Mouse (Mus musculus) adrenal gland, adult 8-10 months (tissue): ENCODE data around the gene Cflar. TPM values are rescaled to one million over a fixed set of nuclear protein-coding genes. Genes with fewer than 3 reads are reported as not detected.
"Not testable (repeated sequence)": the region's sequence is repeated elsewhere in the genome, so short reads cannot be mapped to it uniquely, and the experiment has no call there.

Experiments used
- DNase-seq: peaks from one replicate; pipeline ENCODE4 v3.0.0; 2022
- total RNA-seq, 4 experiments: library from RNA; stranded (reverse); gene quantifications; 2 replicates each; pipeline ENCODE4 v1.2.4; 2022

The Cflar gene
- total RNA-seq, 4 experiments from 2014 or later, result 108 to 144 (median 125) TPM

DNA sequence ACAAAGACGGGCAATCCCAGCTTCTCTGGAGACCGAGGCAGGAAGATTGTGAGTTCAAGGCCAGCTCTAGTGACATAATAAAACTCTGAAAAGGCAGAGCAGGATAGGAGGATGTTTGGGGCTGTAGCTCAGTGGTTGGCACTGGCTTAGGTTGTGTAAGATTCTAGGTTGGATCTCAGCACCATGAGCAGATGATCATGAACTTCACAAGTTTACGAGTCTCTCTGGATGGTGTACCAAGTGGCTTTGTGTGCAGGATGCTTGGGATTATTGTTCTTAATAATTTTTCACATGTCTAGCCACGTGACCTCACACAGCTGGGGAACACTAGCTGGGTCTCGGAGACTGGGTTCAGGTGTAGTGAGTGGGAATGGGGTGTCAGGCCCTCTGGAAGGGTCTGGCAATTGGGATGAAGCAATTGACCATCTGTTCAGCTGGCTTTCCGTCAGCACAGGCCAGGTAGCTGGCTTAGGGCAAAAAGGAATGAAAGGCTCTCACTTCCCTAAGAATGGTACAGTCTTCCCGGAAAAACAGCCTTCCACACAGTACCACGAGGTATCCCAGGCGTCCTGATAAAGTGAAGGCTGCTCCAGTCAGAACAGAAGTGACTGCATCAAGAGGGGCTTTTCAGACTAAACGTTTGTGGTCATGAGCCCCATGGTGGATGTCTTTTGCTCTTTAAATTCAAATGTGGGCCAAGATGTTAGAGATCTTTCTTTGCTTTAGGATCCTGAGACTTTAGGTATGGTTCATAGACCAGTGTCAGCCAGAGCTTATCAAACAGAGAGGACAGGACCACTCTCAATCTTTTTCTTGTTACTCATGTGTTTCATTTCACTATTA, 16.7 kb downstream of the Cflar start:
- DNase-seq, result no peak

- DNase-seq, result no peak
Measured at GRCm38 (mm10) chr1:58728590-58728868, 17.2 kb downstream of the Cflar start.

DNA sequence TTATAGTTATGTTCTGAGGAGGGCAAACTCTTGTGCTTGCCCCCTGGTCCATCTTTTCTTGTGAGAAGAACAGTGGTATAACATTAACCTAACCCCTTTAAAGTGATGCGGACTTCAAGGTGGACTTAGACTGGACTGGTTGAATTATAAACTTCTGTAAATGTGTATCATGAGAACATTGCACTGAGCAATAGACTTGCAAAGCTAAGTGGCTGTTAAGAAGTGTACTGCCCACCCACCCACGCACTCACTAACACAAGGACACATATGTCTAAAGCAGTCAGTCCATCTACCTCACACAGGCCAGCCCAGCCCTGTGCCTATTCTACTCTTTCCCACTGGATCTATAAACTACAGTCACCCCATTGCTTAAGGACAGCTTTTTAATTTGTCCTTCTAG, 22.3 kb downstream of the Cflar start:
- DNase-seq, result no peak

- no peak for DNase-seq
Measured at GRCm38 (mm10) chr1:58734043-58734920, 23.0 kb downstream of the Cflar start.

DNA sequence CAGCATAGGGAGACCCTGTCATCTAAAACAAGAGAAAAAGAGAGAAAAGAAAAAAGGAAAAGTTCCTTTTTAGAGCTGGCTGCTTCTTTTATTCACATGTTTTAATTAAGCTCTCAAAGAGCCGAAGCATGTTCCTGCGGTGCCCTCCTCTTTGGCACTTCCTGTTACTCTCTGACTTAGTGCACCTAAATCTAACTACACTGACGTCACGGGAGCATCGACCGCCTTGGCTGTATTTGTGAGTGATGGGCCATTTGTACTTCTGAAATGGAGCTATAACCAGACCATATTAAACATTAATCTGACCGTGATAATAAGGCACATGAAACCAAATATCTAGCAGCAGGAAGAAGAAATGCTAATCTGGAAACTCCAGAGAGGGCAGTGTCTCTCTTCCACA, 24.7 kb downstream of the Cflar start:
- no peak for DNase-seq

GRCm38 (mm10) chr1:58736968-58737367, 25.7 kb downstream of the Cflar start:
- DNase-seq, result no peak

DNA sequence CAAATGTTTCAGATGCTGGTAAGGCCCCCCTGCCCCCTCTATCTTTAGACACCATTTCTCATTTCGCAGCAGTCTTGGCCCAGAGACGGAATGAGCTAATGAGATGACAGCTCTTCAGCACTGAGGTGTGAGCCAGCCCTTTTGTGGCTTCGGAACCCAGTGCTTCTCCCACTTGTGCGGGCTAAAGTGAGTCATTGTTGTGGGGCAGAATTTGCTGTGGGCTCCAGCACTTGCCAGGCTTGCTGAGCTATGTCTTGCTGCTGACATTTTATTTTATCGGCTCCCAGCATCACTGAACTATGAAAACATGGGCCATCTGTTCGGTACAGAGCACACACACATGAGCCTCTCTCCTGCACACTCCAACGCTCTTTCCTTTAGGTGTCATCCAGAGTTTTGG, 28.2 kb downstream of the Cflar start:
- no peak for DNase-seq

GRCm38 (mm10) chr1:58742571-58743021, 31.3 kb downstream of the Cflar start:
- DNase-seq, result no peak

- DNase-seq, result no peak
Measured at GRCm38 (mm10) chr1:58743252-58743651, 31.9 kb downstream of the Cflar start.

- no peak for DNase-seq
Measured at GRCm38 (mm10) chr1:58744645-58745044, 33.3 kb downstream of the Cflar start.

DNA sequence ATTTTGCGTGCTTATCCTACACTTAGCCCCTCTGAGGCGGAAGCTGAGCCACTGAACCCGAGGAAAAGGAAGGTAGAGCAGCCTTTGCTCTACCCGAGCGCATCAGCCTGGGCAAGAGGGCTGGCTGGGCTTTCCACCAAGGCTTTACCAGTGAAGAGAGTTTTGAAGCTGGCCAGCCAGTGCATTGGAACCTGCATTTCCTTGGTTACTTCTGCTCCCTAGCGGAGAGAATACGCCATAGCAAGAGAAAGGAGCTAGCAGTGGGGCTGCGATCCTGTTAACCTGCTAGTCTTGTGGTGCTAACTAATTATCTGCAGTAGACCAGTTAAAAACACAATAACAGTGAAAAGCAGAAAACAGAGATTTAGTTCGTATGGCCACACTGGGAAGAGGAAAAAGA, 35.6 kb downstream of the Cflar start:
- no peak for DNase-seq

- DNase-seq, result no peak
Measured at GRCm38 (mm10) chr1:58759451-58759850, 48.1 kb downstream of the Cflar start.

GRCm38 (mm10) chr1:58760581-58760980, 49.3 kb downstream of the Cflar start:
- DNase-seq, result no peak

DNA sequence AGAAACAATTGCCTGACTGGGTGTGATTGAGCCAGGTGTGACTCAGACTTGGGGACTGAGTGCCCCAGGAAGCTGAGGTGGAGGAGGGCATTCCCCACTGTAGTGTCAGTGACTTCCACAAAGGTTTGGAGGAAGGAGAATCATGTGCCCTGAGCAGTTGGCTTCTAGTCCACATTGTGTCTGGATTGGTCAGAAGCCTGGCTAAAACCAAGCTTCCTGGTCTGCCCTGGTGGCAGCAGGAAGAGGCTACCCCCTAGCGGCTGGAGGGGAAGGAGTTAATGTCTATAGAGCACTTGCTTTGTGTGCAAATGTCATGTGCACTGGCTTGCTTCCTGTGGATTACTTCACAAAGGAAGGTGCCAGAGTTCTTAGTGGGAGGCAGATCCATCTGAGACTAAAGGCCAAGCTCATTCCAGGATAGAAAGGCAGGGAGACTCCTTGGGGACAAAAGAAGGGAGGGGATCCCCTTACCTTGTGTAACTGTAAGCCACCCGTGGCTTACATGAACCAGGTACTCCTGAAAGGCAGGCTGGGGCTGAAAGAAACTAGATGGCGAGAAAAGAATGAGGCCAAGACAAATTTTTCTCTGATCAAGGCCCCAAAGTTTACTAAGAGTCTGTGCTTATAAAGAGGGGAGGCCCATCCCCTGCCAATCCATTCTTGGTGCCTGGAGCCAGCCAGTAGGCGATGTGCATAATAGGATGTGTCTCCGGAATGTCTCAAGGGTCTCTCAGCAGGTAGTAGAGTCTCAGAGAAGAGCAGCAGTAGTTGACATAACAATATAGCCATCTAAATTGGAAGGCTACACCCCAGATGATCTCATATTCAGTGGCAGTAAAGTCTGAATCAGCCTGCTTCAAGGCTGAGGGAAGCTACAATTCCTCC, 50.3 kb downstream of the Cflar start:
- DNase-seq, result not testable (repeated sequence)

DNA sequence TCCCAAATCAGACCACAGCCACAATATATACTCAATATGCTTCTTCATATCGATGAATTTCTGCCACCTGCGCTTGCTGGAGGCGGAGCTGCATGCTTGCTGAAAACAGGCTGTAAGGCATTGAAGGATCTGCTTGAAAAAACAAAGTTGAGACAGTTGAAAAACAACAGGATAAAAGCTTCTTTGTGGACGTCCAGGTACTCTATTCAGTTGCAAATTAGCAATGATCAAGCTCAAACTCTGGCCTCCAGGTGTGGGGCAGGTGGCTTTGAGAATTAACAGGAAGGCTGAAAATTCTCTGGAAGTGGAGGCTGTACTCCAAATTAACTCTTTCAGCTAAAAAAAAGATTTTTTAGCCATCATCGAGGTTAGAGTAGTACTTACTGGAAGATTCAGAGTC, 51.3 kb downstream of the Cflar start:
- DNase-seq, result no peak

GRCm38 (mm10) chr1:58766446-58766845, 55.1 kb downstream of the Cflar start:
- not testable (repeated sequence) for DNase-seq

- DNase-seq, result no peak
Measured at GRCm38 (mm10) chr1:58769136-58769535, 57.8 kb downstream of the Cflar start.

DNA sequence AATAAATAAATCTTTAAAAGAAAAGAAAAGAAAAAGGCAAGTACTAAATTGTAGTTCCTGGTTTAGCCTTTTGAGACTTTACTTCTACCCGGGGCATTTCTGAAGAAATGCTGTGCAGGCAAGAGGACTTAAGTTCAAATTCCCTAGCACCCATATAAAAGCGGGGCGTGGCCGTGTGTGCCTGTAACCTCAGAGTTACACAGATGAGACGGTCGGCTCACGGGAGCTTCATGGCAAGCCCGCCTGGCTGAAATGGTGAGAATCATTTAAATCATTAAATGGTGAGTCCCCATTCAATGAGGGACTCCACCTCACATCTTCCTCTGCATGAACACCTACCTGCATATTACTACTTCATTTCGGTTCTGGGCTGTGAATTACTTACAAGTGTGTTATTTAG, 58.4 kb downstream of the Cflar start:
- DNase-seq, result no peak

DNA sequence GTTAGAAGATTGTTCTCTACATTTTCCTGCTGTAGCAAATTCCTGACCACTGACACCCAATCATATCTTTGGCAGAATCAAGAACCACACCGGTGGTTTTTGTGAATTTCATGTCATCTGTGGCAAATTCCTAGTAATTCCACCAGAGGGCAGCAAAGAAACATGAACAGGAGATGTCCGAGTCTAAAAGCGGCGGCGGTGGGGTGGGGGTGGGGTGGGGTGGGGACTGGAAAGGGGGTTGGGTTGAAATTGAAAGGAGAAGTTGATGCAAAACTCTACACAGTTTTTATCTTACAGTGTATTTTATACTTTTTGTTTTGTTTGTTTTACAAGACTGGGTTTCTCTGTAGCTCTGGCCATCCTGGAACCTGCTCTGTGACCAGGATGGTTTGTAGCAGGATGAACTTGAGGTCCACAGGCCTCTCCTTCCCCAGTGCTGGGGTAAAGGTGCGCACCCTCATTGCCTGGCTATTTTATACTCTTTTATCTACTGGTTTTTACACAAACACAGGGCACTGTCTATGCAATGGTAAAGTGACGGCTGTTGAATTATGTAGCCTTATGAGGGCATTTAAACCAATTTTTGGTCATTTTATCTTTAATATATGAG, 58.9 kb downstream of the Cflar start:
- DNase-seq, result no peak

DNA sequence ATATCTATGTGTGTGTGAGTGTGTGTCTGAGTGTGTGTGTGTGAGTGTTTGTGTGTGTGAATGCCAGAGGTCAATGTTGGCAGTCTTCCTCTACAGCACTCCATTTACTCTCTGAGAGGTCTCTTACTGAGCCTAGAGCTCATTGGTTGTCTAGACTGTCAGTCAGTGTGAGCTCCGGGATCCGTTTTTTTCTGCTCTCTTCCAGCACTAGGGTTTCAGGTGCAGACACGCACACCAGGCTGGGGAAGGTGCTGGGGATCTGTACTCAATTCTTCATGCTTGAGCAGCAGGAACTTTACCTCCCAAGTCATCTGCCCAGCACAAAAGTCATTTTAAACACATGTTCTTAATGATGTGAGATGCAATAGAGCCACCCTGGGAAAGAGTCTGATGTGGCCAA, 60.8 kb downstream of the Cflar start:
- no peak for DNase-seq

GRCm38 (mm10) chr1:58773280-58773679, 62.0 kb downstream of the Cflar start:
- no peak for DNase-seq

GRCm38 (mm10) chr1:58773905-58774304, 62.6 kb downstream of the Cflar start:
- DNase-seq, result no peak
